Mouse (Mus musculus) induced T-regulatory cell, adult 2 months (primary cell): ENCODE measurements around the gene Mtmr12.

ENCODE experiments used
- DNase-seq: peaks from one replicate; pipeline ENCODE4 v3.0.0-alpha.2; 2012; ENCODE audit warnings: low read depth

The Mtmr12 gene

DNA sequence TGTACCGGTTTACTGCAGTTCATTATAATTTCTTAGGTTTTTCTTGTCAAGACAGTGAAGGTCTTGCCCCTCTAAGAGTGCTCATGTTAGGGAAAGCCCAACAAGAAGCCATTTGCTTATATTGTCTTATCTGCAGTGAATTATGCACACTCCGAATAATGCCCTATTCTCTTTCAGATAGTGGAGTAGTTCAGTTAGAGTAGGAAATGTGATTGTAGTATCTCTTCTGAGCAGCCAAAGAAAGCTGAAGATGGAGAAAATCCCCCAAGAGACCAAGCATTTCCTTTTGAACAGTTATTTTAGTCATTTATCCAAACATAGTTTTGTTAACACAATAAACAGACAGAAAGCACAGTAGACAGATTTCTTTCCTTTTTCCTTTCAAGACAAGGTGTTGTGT, 32.1 kb downstream of the Mtmr12 start:
- no peak for DNase-seq

DNA sequence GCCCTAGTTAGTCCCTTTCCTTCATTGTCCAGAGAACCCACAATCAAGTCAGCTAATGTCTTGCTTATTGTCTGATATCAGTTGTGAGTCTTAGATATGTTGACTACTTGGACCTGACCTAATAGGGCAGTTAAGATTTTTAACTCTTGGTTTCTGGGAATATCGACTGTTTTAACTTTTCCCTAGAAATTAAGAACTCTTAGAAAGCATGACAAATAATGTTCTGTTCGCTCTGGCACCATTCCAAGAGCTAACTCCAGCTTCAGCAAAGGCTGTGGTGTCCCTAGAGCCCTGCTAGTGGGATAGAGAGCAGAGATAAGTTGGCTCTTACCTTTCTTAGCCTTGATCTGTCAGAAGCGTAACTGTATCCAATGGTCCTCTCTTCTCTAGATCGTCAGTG, 32.7 kb downstream of the Mtmr12 start:
- DNase-seq: no peak

DNA sequence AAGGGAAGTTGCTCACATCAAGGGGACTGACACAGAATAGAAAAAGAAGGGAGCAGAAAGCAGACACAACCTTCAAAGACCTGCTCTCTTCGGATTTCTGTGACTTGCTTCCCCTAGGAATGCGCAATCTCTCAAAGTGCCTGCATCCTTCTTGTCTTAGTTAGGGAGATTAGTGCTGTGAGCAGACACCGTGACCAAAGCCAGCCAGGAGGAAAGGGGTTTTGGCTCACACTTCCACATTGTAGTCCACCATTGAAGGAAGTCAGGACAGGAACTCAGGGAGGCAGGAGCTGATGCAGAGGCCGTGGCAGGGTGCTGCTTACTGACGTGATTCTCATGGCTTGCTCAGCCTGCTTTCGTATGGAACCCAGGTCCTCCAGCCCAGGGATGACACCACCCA, 33.5 kb downstream of the Mtmr12 start:
- DNase-seq: no peak

DNA sequence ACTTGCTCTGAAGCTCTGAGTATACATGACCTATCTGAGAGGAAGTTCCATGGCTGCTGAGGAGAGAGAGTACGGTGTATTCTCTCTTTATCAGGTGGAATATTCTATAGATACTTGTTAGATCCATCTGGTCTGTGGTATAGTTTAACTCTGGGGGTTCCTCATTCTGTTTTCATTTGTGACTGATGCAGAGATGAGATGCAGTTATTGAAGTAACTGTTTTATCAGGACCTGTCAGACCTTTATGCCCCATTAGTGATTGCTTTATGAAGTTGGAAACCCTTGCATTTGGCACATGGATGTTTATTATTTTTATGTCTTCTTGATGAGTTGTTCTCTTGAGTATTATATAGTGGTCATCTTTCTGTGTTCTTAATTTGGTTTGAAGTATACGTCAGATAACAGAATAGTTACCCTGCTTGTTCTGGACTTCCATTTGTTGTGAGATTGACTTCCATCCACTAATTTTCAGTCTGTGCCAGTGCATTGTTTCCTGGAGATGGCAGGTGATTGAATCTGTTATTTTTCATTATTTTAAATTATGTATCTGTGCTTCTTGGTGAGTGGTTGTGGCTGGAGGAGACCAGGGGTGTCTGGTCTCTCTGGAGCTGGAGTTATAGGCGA, 36.0 kb downstream of the Mtmr12 start:
- no peak for DNase-seq

DNA sequence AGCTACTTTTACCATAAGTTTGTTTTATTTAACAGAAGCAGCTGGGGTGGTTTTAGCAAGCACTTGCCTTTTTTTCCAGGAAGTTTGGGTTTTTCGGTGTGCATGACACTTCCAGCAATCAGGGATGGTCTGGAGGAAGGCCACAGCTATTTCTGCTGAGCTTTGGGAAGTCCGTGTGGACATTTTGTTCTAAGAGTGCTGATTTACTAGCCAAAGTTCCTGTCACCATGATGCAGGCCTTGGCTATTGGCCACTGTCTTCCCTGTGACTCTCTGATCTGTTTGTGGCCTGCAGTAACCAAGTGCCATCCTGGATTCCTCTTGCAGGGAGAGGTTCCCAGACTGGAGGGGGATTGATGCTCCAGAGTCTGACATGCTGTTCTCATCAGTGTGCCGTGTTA, 39.0 kb downstream of the Mtmr12 start:
- DNase-seq: no peak

DNA sequence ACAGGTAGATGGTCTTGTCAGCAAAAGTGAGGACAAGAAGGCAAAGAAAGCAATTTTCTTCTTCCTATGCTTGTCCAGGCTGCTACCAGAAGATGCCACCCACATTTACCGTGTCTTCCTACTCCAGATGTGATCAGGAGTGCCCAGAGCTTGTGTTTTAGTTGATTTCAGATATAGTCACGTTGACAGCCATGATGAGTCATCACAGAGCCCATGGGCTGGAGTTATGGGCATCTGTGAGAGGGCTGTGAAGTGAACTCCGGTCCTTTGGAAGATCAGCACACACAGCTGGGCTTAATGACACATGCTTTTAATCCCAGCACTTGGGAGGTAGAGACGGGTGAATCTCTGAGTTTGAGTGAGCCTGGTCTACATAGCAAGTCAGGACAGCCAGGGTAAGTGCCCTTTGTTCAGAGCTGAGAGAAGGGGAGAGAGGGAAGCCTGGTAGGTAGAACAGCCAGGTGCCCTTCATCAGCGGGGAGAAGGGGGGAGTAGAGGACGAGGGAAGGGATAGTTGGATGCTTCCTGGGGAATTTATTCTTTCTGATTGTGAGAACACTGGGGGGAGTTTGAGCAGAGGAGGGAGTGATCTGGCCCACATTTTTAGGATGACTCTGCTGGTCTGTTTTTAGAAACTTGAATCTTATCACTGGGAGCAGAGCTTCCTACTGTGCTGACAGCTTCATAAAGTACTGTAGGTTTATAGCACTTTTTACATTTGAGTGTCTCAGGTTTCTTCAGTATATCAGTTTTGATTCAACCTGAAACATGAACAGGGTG, 40.9 kb downstream of the Mtmr12 start:
- no peak for DNase-seq

DNA sequence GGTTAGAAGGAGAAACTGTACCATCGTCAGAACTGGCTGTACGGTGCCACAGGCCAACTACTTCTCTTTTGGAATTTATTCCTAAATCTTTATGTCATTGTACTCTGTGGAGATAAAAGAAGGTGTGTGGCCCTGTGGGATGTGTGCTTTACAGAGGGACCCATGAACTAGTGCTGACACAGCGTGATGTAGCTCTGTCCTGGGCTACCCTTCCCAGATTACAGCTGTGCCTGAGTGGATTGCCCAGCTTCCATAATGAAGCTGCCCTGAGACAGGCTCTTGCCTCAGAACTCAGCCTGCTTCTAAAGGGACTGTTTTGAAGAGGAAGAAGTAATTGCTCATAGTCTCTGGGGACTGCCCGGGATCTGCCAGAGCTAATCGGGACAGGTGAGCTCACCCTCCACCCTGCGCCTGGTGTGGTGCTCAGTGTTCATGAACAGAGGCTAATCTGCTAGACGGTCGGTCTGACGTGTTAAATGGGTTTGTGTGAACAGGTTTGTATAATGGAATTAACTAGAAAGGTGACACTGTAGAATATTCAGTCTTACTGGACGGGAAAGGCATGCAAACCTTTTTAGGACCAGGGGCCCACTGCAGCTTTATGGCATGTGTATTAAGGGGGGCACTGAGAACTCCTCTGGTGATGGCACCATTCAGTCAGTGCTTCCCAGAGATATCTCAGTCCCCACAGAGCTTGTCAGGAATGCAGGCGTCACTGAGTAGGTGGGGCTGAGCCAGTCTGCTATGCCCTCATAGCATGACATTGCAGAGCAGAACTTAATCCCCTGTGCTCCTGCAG, 41.7 kb downstream of the Mtmr12 start:
- DNase-seq: no peak

DNA sequence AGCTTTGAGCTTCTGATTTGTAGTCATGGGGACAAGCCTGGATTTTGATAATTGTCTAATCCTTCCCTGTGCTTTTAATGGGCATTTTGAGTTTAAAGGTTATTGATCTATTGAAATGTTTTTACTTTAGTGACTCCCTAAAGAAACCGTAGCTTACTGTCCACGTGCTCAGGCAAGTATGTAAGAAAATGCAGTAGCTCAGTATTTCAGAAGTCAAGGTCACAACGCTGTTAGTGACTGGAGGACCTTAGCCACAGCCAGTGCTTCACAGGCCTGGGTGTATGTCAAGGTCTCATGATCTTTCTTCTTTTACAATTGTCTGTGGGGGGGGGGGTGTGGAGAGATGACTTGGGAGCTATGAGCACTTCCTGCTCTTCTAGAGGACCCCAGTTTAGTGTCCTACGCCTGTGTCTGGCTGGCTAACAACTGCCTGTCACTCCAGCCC, 42.4 kb downstream of the Mtmr12 start:
- no peak for DNase-seq

DNA sequence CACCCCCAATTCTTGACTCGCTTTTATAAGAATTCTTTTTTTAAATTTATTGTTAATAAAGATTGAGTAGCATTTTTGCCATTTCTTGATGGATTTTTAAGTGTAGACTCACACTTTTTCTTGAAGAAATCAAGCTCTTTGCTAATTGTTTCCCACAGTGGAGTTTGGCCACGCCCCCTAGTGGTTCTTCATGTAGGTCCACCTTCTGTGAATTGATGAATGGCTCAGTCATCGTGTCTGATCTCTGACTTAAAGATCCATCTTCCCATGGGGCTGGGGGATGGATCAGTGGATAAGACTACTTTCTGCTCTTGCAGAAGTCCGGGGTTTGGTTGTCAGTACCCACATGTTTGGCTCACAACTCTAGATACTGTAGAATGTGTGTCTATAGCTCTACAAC, 43.5 kb downstream of the Mtmr12 start:
- DNase-seq: peak; percentile 81

DNA sequence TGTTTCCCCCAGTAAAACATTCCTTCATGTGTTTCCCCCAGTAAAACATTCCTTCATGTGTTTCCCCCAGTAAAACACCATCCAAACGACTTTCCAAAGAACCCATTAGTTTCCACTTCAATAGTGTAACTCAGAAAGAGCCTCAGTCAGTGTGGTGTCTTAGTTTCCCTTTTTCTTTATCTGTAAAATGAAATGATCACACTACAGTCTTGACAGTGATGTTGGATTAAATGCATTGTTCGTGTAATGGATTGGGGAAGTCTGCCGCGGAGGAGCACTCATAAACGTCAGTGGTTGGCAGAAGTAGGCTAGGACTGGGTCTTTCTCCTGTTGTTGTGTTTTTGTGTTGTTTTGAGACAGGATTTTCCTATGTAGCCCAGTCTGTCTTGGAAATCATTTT, 45.5 kb downstream of the Mtmr12 start:
- DNase-seq: no peak

DNA sequence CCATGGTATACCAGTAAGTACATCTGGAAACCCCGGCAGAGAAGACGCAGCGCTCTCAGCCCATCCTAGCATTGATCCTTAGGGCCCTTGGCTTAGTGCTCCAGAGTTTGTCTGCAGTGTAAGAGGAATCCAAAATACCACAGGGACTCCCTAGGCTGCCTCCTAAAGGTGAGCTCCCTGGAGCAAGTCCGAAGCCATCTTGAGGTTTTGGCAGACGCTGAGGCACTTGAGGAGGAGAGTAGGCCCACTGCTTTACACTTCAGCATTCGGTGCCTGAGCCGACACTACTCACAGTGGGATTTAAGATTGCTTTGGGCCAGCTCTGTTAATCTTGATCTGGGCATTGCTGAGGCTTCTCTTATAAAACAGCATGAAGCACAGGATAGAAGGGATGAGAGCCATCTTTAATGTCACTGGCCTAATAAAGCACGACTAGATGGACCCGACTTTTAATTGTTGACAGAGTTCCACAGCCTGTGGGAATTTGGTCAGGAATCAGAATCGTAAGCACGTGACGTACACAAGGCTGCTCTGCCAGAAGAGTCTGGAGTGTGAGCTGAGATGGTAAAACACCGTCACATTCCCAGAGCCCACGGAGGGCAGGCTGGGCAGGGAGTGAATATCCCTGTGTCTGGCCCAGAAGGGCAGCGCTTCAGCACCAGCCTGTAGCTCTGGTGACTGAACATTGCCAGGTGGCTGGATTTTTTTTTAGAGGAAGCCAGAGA, 46.8 kb downstream of the Mtmr12 start:
- DNase-seq: no peak

DNA sequence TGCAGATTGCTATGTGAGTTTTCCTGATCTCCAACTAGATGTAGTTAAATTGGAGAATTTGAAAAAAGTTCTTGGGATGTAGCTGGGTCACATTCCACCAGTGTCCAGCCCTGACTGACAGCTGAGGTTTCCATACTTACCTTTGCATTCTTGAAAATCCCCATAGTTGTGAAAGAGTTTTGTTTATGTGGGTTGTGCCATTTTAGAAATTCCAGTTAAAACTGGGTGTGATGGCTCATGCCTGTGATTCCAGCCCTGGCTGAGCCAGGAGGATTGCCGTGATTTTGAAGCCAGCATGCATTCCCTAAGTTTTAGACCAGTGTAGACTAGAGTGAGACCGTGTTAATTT, 47.3 kb downstream of the Mtmr12 start:
- no peak for DNase-seq

DNA sequence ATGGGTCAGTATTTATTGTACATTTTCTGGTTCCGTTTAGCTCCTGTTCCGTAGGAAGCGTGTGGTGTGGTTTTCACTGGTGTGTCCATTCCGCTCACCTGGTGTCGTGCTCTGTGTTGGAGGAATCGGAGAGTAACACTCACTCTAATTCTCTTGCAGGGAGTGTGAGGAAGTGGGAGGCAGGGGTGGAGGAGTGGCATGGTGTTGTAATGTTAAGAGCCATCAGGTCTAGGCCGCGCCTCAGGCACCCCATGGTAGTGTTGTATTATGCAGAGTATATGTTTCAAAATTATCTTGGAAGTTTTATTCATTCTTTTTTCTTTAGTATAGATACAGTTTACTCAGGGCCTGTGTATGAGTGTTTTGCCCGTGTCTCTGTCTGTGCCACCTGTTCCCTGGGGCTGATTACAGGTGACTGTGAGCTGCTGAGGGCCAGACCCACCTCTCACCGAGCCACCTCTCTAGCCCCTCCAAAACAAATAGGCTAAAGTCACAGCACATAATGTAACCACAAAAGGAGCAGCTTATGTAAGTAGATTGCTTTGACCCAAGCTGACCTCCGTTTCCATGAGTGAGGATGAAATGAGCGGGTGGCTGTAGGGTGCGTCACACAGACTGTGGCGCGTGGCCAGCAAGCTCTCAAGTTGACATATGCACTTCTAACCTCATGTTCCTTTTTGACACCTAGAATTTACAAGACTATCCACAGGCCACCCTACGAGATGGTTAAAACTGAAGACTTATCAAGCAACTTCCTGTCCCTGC, 53.1 kb downstream of the Mtmr12 start:
- DNase-seq: no peak

DNA sequence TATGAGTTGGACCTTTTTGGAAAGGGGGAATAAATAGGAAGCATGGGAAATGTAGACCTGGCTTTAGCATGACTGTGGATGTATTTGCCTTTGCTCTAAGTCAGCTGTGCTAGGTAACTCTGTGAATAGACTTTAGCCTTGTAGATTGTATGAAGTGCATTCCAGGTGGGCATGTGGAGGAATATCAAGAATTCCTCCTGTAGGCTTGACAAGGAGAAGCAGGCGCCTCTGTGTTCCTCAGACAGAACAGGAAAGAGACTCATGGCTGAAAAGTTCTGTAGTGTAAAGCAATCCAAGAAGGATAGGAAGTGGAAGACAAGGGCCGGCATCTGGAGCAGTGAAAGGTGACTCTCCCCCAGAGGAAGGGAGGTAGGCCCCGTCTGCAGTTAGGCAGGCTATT, 58.2 kb downstream of the Mtmr12 start:
- no peak for DNase-seq

DNA sequence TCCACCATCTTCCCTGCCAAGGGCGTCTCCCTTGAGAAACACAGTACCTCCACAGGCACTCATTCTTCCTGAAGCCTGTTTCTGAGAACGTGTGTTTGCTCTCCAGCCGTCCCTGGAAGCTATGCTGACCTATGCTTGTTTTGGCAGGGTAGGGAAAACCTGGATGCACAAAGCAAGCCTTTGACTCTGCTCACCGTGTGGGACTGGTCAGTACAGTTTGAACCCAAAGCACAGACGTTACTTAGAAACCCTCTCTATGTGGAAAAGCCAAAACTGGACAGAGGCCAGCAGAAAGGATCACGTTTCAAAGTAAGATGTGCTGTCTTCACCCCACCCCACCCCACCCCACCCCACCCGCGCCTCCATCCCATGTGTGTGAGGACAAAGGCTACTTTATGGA, 61.6 kb downstream of the Mtmr12 start:
- no peak for DNase-seq

DNA sequence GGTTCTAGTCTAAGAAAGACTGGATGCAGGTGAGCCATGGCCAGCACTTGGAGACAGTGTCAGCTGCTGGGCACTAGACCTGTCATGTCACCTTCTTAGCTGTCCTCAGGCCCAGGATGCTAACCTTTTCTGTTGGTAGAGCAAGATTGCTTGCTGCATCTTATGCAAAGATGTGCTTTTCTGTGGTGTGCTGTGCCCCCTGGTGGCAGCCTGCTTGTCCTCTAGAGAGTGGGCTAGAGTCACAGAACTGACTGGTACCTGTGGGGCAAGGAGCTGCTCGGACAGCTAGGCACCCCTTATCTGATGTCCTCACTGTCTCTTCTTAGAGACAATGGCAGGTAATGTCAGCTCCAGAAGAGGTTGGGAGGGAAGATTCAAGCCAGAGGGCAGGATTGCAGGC, 63.2 kb downstream of the Mtmr12 start:
- peak; percentile 75 for DNase-seq

DNA sequence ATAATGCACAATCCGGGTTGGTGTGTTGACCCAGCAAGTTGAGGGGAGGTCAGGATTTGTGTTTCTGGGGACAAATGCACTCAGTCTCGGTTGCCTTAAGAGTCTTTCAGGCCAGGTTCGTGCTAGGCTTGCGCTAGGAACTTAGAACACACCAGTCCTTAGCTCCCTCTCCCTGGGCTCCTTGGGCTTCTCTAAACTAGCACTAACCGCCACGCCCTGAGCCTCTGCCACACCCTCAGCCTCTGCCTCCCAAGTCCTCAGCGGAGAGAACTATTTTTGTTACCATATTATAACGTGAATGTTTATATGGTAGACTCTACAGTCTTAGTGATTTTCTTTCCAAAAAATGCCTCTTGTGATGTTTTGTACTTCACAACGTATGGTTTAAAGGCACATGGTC, 66.5 kb downstream of the Mtmr12 start:
- no peak for DNase-seq

DNA sequence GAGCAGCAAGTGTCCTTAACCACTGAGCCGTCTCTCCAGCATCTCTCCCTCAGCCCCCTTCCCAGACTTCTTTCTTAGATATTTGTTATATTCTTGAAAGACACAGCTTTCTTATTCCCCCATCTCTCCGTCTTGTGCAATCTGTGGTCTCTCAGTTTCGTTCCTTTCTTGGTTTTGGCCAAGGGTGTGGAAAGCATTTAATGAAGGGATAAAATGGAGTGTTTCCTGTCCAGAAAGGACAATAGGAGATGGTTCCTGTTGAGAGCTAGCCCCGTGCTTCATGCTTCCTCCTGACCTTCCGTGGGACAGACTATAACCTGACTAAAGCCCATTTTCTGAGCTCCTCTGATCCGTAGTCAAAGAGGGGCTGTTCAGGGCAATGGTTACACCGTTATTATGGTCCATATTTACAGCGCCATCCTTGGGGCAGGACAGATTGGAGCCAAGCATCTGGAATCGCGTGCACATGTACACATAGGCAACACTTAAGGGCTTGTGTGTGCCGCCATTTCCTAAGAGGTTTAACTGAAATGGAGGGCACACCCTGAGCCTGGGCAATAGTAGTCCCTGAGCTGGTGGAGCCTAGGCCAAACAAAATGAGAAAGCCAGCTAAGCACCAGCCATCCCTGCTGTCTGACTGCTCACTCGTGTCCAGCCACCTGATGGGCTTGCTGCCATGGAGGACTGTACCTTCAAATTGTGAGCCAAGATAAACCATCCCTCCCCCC, 68.7 kb downstream of the Mtmr12 start:
- DNase-seq: no peak

DNA sequence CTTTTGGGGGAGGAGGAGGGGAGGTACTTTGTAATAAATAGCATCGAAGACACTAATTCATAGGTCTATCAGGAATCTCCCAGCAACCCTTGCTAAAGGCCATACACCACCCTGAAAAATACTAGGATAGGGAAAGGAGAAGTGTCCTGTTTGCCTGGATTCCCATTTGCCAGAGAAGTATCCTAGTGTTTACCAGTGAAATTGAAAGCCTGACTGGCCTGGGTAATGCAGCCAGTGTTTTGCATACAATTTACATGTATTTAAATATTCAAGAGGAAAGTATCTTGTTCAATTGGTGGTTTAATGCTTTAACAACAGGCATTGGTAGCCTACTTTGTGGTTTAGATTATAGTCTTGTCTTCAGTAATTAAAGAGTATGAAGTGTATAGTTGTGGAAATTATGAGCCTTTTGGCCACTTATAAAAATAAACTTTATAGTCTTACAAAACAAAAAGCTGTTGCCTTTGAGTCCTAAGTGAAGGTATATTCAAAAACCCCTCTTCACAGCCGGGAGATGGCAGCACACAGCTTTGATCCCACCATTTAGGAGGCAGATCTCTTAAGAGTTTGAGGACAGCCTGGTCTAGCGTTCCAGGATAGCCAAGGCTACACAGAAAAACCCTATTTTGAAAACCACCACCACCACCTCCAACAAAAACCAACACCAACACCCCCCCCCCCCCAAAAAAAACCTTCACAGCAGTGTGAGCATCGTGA, 69.4 kb downstream of the Mtmr12 start:
- peak; percentile 28 for DNase-seq

DNA sequence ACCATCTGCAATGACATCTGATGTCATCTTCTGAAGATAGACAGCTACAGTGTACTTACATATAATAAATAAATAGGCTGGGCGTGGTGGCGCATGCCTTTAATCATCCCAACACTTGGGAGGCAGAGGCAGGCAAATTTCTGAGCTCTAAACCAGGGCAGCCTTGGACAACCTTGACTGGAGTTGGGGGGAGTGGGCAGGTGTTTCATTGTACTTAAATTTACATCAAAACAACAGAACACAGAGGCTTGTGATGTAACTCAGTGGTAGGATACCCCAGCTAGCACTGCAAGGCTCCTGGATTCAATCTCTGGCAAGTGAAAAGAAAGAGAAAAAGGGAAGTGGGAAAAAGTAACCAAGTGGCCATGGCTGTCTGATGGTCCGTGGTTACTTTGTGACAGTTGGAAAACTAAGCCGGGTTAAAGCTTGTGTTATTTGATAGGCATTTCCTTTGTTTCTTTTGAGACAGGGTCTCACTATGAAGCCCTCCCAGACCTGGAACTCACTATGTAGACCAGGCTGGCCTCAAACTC, 70.3 kb downstream of the Mtmr12 start:
- DNase-seq: no peak
